Mouse (Mus musculus) hindbrain, embryonic 12.5 days (tissue): ENCODE measurements around the gene Vmn1r220. TPM values are rescaled to one million over a fixed set of nuclear protein-coding genes. Genes with fewer than 3 reads are reported as not detected.
"Not testable (repeated sequence)": the region's sequence is repeated elsewhere in the genome, so short reads cannot be mapped to it uniquely, and the experiment has no call there.

ENCODE experiments used
- ATAC-seq: fragments of 200-750 bp; cut with Nextera tagmentation; 2 replicates; pipeline ENCODE4 v1.8.0; 2017; ENCODE audit warnings: moderate TSS enrichment; ENCODE audit not compliant: low FRiP score
- H3K27ac ChIP-seq: fragments of 300-500 bp; sonication (generic); 2 replicates; pipeline ENCODE4 v1.5.1; 2016; ENCODE audit warnings: mild to moderate bottlenecking
- H3K27me3 ChIP-seq: fragments of 300-500 bp; sonication (generic); 2 replicates; pipeline ENCODE4 v1.6.1; 2016; ENCODE audit warnings: mild to moderate bottlenecking
- H3K36me3 ChIP-seq: fragments of 300-500 bp; sonication (generic); 2 replicates; pipeline ENCODE4 v1.6.1; 2016; ENCODE audit warnings: mild to moderate bottlenecking
- H3K4me1 ChIP-seq: fragments of 300-500 bp; sonication (generic); 2 replicates; pipeline ENCODE4 v1.6.1; 2016
- H3K4me2 ChIP-seq: fragments of 300-500 bp; sonication (generic); replicated peaks from 2 replicates; pipeline ENCODE4 v1.6.1; 2016; ENCODE audit warnings: mild to moderate bottlenecking
- H3K4me3 ChIP-seq: fragments of 300-500 bp; sonication (generic); 2 replicates; pipeline ENCODE4 v1.5.1; 2016; ENCODE audit warnings: mild to moderate bottlenecking
- H3K9ac ChIP-seq: fragments of 300-500 bp; sonication (generic); 2 replicates; pipeline ENCODE4 v1.6.1; 2016; ENCODE audit warnings: mild to moderate bottlenecking, moderate library complexity
- H3K9me3 ChIP-seq: fragments of 300-500 bp; sonication (generic); replicated peaks from 2 replicates; pipeline ENCODE4 v1.6.1; 2016; ENCODE audit warnings: mild to moderate bottlenecking
- WGBS: fragments of 180-500 bp; shearing (Covaris S2); methylation state at CpG from one replicate; pipeline ENCODE4 v1.1.7; 2016; 5-methylcytosine and 5-hydroxymethylcytosine counted together
- polyA plus RNA-seq: library from polyadenylated mRNA; unstranded; fragments of >200 nt; fragmentation: Nextera tagmentation; extraction: Ambion mirVana; gene quantifications from 2 replicates; pipeline ENCODE4 v1.2.1, GENCODE M21; 2016

The Vmn1r220 gene
- not detected in 2 replicates for polyA plus RNA-seq

DNA sequence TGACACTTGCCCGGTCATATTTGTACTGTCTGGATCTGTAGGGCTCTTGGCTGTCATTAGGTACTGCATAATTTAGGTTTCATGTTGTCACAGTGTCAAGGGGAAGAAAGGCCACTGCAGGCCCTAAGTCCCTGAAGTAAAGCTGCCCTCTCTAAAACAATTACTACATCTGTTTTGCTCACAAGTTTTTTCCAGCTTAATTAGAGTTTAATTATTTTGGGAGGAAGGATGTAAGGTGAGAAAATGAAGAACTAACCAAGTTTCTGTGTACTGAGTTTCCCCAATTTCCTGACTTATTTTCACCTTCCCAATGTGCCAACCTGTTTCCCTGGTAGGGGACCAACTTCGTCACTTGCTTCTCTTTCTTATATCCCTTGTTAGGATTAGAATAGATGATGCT is at the start of gene Vmn1r220:
Gene Vmn1r220, minus strand, starts transcription at position 101 of the 400 bp plus-strand sequence.
- H3K9ac ChIP-seq: no peak within 1 kb of the TSS
- H3K36me3 ChIP-seq: no peaks in the 10 kb centered on the region
- no peaks in the 10 kb centered on the region for H3K9me3 ChIP-seq
- no peak within 1 kb of the TSS for H3K4me3 ChIP-seq
- no peaks in the 10 kb centered on the region for H3K4me1 ChIP-seq
- no peak within 1 kb of the TSS for H3K4me2 ChIP-seq
- no peak within 1 kb of the TSS for H3K27ac ChIP-seq
- H3K27me3 ChIP-seq: no peaks in the 10 kb centered on the region
- ATAC-seq: no peak
- 82% methylated on average over 2 of the region's 2 CpGs for WGBS

DNA sequence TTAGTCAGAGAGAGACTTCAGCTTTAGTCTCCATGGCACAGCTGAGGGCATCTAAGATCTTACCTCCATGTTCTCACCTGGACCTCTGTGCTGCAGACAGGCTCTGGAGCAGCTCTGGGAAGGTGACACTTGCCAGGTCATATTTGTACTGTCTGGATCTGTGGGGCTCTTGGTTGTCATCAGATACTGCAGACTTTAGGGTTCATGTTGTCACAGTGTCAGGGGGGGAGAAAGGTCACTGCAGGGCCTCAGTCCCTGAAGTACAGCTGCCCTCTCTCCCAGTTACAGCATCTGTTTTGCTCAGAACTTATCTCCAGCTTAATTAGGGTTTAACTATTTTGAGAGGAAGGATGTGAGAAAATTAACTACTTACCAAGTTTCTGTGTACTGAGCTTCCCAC is 48.1 kb upstream of the Vmn1r220 start, which contains the start of gene Vmn1r222:
Gene Vmn1r222, minus strand, starts transcription at position 101 of the 400 bp plus-strand sequence.
- not testable (repeated sequence) for H3K4me1 ChIP-seq, ATAC-seq, H3K4me3 ChIP-seq, H3K4me2 ChIP-seq, H3K9me3 ChIP-seq, H3K9ac ChIP-seq, H3K27me3 ChIP-seq, H3K27ac ChIP-seq, H3K36me3 ChIP-seq

DNA sequence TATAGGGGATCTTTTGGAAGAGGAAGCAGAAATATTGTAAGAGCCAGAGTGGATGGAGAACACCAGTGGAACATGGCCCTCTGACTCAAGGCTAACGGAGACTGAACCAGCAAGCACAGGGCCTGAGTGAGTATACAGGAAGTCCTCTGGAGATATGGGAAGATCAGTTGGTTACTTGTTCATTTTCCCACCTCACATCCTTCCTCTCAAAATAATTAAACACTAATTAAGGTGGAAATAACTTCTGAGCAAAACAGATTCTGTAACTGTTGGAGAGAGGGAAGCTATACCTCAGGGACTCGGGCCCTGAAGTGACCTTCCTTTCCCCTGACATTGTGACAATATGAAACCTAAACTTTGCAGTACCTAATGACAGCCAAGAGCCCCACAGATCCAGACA is 26.1 kb upstream of the Vmn1r220 start, which contains the start of gene Vmn1r221:
Gene Vmn1r221, plus strand, starts transcription at position 301 of the 400 bp plus-strand sequence.
- H3K27ac ChIP-seq, H3K9ac ChIP-seq, H3K4me3 ChIP-seq, H3K4me2 ChIP-seq, ATAC-seq, H3K36me3 ChIP-seq, H3K4me1 ChIP-seq, H3K27me3 ChIP-seq, H3K9me3 ChIP-seq: not testable (repeated sequence)
- 94% methylated on average over 2 of the region's 2 CpGs for WGBS

DNA sequence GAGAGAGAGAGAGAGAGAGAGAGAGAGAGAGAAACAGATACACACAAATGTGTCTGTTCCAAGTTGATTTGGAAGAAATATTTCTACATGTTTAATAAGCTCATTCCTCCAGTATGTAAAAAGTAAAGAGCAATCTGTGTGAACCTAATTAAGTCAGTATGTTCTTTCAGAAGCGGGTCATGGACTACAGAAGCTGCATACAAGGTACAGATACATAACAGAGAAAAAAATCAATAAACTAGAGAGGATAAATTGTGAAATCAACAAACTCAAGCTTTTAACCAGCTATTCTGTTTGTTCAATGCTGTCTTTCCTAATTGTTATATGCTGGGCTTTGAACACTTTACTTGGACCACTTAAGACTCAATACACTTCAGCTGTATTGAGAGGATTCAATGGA is 16.1 kb upstream of the Vmn1r220 start:
- H3K9me3 ChIP-seq, H3K36me3 ChIP-seq, H3K27ac ChIP-seq, H3K4me1 ChIP-seq, ATAC-seq, H3K27me3 ChIP-seq, H3K4me2 ChIP-seq, H3K4me3 ChIP-seq, H3K9ac ChIP-seq: not testable (repeated sequence)
- WGBS: 82% methylated on average over 1 of the region's 1 CpGs

DNA sequence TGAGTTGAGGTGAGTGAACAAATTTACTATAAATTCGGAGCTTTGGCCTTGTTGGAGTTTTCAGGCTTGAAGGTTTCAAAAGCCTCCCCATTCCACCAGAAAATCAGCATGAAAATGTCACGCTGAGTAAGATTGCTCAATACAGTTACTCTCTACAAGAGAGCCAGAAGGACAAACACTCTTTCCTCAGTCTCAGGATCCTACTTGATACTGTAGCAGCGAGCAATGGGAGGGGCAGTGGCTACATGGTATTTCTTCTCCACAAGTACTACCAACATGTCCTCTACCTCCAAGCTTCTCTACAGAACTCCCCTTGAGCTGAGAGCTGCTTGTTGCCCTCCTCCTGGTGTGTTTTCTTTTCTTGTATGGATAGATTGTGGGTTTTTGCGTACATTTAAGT is 21.3 kb downstream of the Vmn1r220 start:
- H3K9ac ChIP-seq, H3K27me3 ChIP-seq, H3K4me1 ChIP-seq, H3K27ac ChIP-seq, H3K36me3 ChIP-seq, H3K4me3 ChIP-seq, H3K4me2 ChIP-seq, ATAC-seq, H3K9me3 ChIP-seq: not testable (repeated sequence)
- 88% methylated on average over 4 of the region's 4 CpGs for whole genome bisulfite sequencing

DNA sequence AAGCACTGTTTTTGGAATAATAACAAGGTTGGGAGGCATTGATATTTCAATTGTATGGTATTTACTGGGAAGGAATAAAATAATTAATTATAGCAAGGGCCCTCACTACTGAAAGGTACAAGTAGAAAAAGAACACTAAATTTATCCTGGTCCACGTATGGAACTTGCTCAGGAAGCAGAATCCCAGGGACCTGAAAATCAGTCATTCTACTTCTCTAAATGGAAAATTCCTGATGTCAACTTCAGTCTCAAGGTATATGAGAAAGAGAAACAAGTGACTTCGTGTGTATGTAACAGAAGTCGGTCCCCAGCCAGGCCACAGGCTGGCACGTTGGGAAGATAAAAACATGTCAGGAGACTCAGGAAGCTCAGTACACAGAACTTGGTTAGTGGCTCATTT is 28.8 kb downstream of the Vmn1r220 start, which contains the start of gene Vmn1r219:
Gene Vmn1r219, plus strand, starts transcription at position 301 of the 400 bp plus-strand sequence.
- H3K27ac ChIP-seq: no peak within 1 kb of the TSS
- H3K9me3 ChIP-seq: no peaks in the 10 kb centered on the region
- H3K4me2 ChIP-seq: no peak within 1 kb of the TSS
- no peak for ATAC-seq
- WGBS: 85% methylated on average over 4 of the region's 4 CpGs
- H3K4me1 ChIP-seq: no peaks in the 10 kb centered on the region
- H3K9ac ChIP-seq: no peak within 1 kb of the TSS
- no peaks in the 10 kb centered on the region for H3K27me3 ChIP-seq
- no peak within 1 kb of the TSS for H3K4me3 ChIP-seq
- H3K36me3 ChIP-seq: no peaks in the 10 kb centered on the region

DNA sequence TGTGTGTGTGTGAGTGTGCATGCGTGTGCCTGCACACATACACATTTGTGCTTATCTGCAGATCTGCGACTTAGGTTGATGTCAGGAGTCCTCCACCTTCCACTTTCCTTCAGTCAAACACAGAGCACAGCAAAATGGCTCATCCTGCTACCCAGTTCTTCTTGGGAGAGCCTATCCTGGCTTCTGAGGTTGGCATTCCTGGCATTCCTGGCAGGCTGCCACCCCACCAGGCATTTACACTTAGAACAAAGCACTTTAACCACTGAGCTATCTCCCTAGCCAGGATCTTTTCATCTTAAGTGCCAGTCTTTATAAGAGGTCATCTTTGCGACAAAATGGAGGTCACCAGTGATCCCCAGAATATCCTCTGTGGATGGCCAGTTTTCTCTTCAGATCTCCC is 29.9 kb downstream of the Vmn1r220 start:
- H3K4me3 ChIP-seq: no peak overlapping the region
- H3K9me3 ChIP-seq: no peaks in the 10 kb centered on the region
- no peak overlapping the region for H3K9ac ChIP-seq
- no peaks in the 10 kb centered on the region for H3K4me1 ChIP-seq
- H3K4me2 ChIP-seq: no peak overlapping the region
- no peaks in the 10 kb centered on the region for H3K27me3 ChIP-seq
- H3K36me3 ChIP-seq: no peaks in the 10 kb centered on the region
- no peak overlapping the region for H3K27ac ChIP-seq
- no peak for ATAC-seq
- WGBS: 75% methylated on average over 3 of the region's 3 CpGs

DNA sequence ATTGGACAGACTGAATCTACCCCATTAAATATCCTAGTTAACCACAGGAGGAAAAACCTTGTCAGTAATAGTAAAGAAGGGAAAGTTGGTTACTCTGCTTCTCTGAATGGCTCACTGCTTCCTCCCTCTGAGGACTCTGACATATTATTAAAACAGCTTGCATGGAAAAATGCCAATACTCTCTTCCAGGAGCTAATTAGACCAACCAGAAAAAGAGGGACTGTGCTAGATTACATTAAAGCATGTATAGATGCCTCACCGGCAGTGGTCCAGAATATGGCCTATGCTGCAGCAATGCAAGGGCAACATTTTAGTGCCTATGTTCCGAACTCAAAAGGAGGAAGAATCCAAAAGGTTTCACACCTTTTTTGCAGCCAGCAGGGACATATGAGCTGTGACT is 48.9 kb downstream of the Vmn1r220 start:
- Histone ChIP-seq H3K4me3 (no peak overlapping the region), H3K27me3 (no peaks in the 10 kb centered on the region), H3K9me3 (no peaks in the 10 kb centered on the region), H3K9ac (no peak overlapping the region), H3K4me2 (no peak overlapping the region), H3K36me3 (no peaks in the 10 kb centered on the region), H3K4me1 (no peaks in the 10 kb centered on the region), H3K27ac (no peak overlapping the region)
- 90% methylated on average over 2 of the region's 2 CpGs for WGBS
- no peak for ATAC-seq

DNA sequence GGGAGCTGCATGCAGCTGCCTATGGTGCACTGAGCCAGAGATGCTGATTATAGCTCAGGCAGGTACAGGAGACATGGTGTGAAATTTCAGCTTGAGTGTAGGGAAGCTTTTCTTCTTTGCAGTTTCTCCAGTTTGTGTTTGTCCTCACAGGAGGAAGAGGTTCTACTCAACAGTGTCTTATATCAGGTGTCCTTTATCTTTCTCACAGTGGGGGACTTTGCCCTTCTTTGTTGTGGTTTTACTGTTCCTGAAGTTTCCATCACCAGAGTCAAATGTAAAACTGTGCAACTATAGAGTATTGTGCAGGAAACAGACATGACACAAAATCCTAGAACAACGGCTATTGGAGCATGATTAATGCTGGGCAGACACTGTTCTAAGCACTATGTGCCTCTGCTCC is 54.3 kb downstream of the Vmn1r220 start:
- H3K27me3 ChIP-seq: no peaks in the 10 kb centered on the region
- H3K27ac ChIP-seq: no peak overlapping the region
- no peak for ATAC-seq
- no peak overlapping the region for H3K9ac ChIP-seq
- H3K4me2 ChIP-seq: no peak overlapping the region
- no peaks in the 10 kb centered on the region for H3K36me3 ChIP-seq
- 78% methylated on average over 1 of the region's 1 CpGs for WGBS
- no peaks in the 10 kb centered on the region for H3K9me3 ChIP-seq
- H3K4me3 ChIP-seq: no peak overlapping the region
- no peaks in the 10 kb centered on the region for H3K4me1 ChIP-seq

DNA sequence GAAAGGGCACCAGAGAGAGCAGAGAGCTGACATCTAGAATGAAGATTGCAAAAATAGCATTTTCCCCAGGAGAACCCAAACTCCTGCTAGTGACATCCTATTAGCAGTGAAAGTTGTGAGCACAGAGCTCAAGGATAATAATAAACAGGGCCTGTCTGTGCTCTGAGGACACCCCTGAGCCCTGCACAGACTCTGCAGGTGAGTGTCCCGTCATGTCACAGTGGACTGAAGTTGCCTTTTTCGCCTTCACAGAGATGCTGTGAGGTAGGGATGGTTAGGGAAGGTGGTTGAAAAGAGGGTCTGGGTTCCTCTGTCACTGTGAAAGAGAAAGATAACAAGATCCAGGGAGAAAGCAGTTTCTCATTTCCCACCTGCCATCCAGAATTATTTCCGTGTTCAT is 54.7 kb downstream of the Vmn1r220 start, which contains the start of gene Vmn1r218:
Gene Vmn1r218, plus strand, starts transcription at position 57 of the 400 bp plus-strand sequence.
- Histone ChIP-seq H3K4me3 (no peak within 1 kb of the TSS), H3K4me1 (no peaks in the 10 kb centered on the region), H3K36me3 (no peaks in the 10 kb centered on the region), H3K4me2 (no peak within 1 kb of the TSS), H3K27me3 (no peaks in the 10 kb centered on the region), H3K9ac (no peak within 1 kb of the TSS), H3K9me3 (no peaks in the 10 kb centered on the region), H3K27ac (no peak within 1 kb of the TSS)
- WGBS: 77% methylated on average over 3 of the region's 3 CpGs
- no peak for ATAC-seq

Other genes starting within 250 kb of the Vmn1r220 start
- not detected in 2 replicates for gene Vmn1r213, start 180.3 kb downstream of the Vmn1r220 start, polyA plus RNA-seq
- not detected in 2 replicates for gene Vmn1r214, start 157.6 kb downstream of the Vmn1r220 start, polyA plus RNA-seq
- gene Vmn1r215, start 120.0 kb downstream of the Vmn1r220 start, polyA plus RNA-seq: not detected in 2 replicates
- gene Vmn1r217, start 69.7 kb downstream of the Vmn1r220 start, polyA plus RNA-seq: not detected in 2 replicates
- not detected in 2 replicates for gene Vmn1r218, start 54.8 kb downstream of the Vmn1r220 start, polyA plus RNA-seq
- gene Vmn1r219, start 28.7 kb downstream of the Vmn1r220 start, polyA plus RNA-seq: not detected in 2 replicates
- gene Vmn1r221, start 26.2 kb upstream of the Vmn1r220 start, polyA plus RNA-seq: not detected in 2 replicates
- not detected in 2 replicates for gene Vmn1r222, start 48.0 kb upstream of the Vmn1r220 start, polyA plus RNA-seq
- not detected in 2 replicates for gene Vmn1r223, start 59.2 kb upstream of the Vmn1r220 start, polyA plus RNA-seq
- gene Zfp322a, start 181.2 kb upstream of the Vmn1r220 start, polyA plus RNA-seq: 58.9 and 63.2 TPM in 2 replicates
- 11.6 and 12.0 TPM in 2 replicates for gene Abt1, start 235.9 kb upstream of the Vmn1r220 start, polyA plus RNA-seq